Mouse (Mus musculus) lung, postnatal 0 days (tissue): ENCODE data around the gene Zfyve19. TPM values are rescaled to one million over a fixed set of nuclear protein-coding genes. Genes with fewer than 3 reads are reported as not detected.

Experiments used
- ATAC-seq: fragments of 200-750 bp; cut with Nextera tagmentation; 2 replicates; pipeline ENCODE4 v1.8.0; 2017; ENCODE audit warnings: moderate library complexity
- DNase-seq: peaks from one replicate; pipeline ENCODE4 v3.0.0-alpha.2; 2016; ENCODE audit warnings: low spot score
- H3K27ac ChIP-seq: fragments of 300-500 bp; sonication (generic); 2 replicates; pipeline ENCODE4 v1.5.1; 2014; ENCODE audit warnings: antibody characterized with exemption, mild to moderate bottlenecking, low read length, mixed read lengths
- H3K27me3 ChIP-seq: fragments of 300-500 bp; sonication (generic); replicated peaks from 2 replicates; pipeline ENCODE4 v1.6.1; 2014; ENCODE audit warnings: low read length, mixed read lengths; ENCODE audit not compliant: insufficient read depth
- H3K36me3 ChIP-seq: fragments of 300-500 bp; sonication (generic); 2 replicates; pipeline ENCODE4 v1.6.1; 2014; ENCODE audit warnings: low read length, mixed read lengths; ENCODE audit not compliant: insufficient read depth
- H3K4me1 ChIP-seq: fragments of 300-500 bp; sonication (generic); 2 replicates; pipeline ENCODE4 v1.6.1; 2014; ENCODE audit warnings: antibody characterized with exemption, low read depth, low read length, mixed read lengths; ENCODE audit not compliant: insufficient read depth
- H3K4me2 ChIP-seq: fragments of 300-500 bp; sonication (generic); replicated peaks from 2 replicates; pipeline ENCODE4 v1.6.1; 2014; ENCODE audit warnings: low read depth, mild to moderate bottlenecking, low read length, moderate library complexity, mixed read lengths
- H3K4me3 ChIP-seq: fragments of 300-500 bp; sonication (generic); 2 replicates; pipeline ENCODE4 v1.5.1; 2014; ENCODE audit warnings: low read depth, low read length
- H3K9ac ChIP-seq: fragments of 300-500 bp; sonication (generic); replicated peaks from 2 replicates; pipeline ENCODE4 v1.6.1; 2014; ENCODE audit warnings: low read depth, mild to moderate bottlenecking
- H3K9me3 ChIP-seq: fragments of 300-500 bp; sonication (generic); 2 replicates; pipeline ENCODE4 v1.6.1; 2016; ENCODE audit warnings: low read length, mixed read lengths
- CTCF ChIP-seq: IDR thresholded peaks from 2 replicates; pipeline ENCODE4 v1.5.1; 2016; ENCODE audit warnings: antibody characterized with exemption, mild to moderate bottlenecking
- EP300 ChIP-seq: IDR thresholded peaks from 2 replicates; pipeline ENCODE4 v1.6.1; 2016; ENCODE audit warnings: antibody characterized with exemption, mild to moderate bottlenecking, control low read depth
- WGBS: fragments of 180-500 bp; shearing (Covaris S2); extraction: QIAGEN DNeasy Blood & Tissue Kit; methylation state at CpG from one replicate; pipeline ENCODE4 v1.1.7; 2014; 5-methylcytosine and 5-hydroxymethylcytosine counted together
- polyA plus RNA-seq: library from polyadenylated mRNA; unstranded; fragments of >200 nt; fragmentation: Nextera tagmentation; extraction: Ambion mirVana; gene quantifications from 2 replicates; pipeline ENCODE4 v1.2.1, GENCODE M21; 2015

The Zfyve19 gene
- polyA plus RNA-seq, 1 experiment from 2014 or later, result 32.0 TPM

- H3K36me3 ChIP-seq, result peaks cover 13% of the 10 kb centered on the region; the same call in 1 of the 2 replicates
- H3K27ac ChIP-seq, result no peak overlapping the region
- H3K9me3 ChIP-seq, result no peaks in the 10 kb centered on the region
- ATAC-seq, result no peak
- H3K4me3 ChIP-seq, result no peak overlapping the region
- no peak overlapping the region for H3K9ac ChIP-seq
- no peaks in the 10 kb centered on the region for H3K27me3 ChIP-seq
- DNase-seq, result no peak
- H3K4me2 ChIP-seq, result no peak overlapping the region
- no peak for TF ChIP-seq CTCF
- TF ChIP-seq EP300, result no peak
- H3K4me1 ChIP-seq, result no peaks in the 10 kb centered on the region
- 85% methylated on average over 7 of the region's 7 CpGs for WGBS
These were observed 25.5 kb upstream of the Zfyve19 start for GRCm38 (mm10) chr2:119182914-119183313.

- H3K27ac ChIP-seq, result no peak overlapping the region
- H3K4me3 ChIP-seq, result peak overlapping the region; percentile 22; the same call in 1 of the 2 replicates
- WGBS, result 5% methylated on average over 15 of the region's 15 CpGs
- DNase-seq, result peak; percentile 83
- TF ChIP-seq EP300, result no peak
- TF ChIP-seq CTCF, result peak; percentile 92
- H3K4me1 ChIP-seq, result no peaks in the 10 kb centered on the region
- peak overlapping the region; percentile 62 for H3K4me2 ChIP-seq
- no peak overlapping the region for H3K9ac ChIP-seq
- H3K9me3 ChIP-seq, result no peaks in the 10 kb centered on the region
- peak; percentile 89 for ATAC-seq
- no peaks in the 10 kb centered on the region for H3K27me3 ChIP-seq
- peaks cover 5% of the 10 kb centered on the region; the same call in 1 of the 2 replicates for H3K36me3 ChIP-seq
These were observed 19.2 kb upstream of the Zfyve19 start for GRCm38 (mm10) chr2:119189029-119189710.

DNA sequence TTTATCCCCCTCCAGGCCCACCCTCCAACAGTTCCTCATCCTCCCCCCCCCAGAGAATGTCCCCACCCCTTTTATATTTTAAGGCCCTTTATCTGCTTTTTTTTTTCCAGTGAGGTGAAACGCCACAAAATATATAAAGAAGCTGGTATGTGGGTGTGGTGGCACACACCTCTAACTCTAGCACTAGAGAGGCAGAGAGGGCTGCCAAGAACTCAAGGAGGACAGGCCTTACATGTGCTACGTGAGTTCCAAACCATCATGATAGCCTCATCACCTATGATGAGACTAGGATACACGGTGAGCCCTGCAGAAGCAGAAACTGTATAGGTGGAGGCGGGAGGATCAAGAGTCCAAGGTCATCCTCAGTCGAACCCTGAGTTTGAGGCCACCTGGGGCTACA lies 17.4 kb upstream of the Zfyve19 start:
- Histone ChIP-seq H3K9ac (no peak overlapping the region), H3K36me3 (no peaks in the 10 kb centered on the region), H3K27ac (peak overlapping the region; percentile 62), H3K27me3 (no peaks in the 10 kb centered on the region), H3K4me1 (no peaks in the 10 kb centered on the region), H3K4me3 (no peak overlapping the region), H3K4me2 (no peak overlapping the region), H3K9me3 (no peaks in the 10 kb centered on the region)
- WGBS, result 61% methylated on average over 5 of the region's 5 CpGs
- peak; percentile 73 for DNase-seq
- ATAC-seq, result peak; percentile 61
- no peak for TF ChIP-seq EP300
- no peak for TF ChIP-seq CTCF

DNA sequence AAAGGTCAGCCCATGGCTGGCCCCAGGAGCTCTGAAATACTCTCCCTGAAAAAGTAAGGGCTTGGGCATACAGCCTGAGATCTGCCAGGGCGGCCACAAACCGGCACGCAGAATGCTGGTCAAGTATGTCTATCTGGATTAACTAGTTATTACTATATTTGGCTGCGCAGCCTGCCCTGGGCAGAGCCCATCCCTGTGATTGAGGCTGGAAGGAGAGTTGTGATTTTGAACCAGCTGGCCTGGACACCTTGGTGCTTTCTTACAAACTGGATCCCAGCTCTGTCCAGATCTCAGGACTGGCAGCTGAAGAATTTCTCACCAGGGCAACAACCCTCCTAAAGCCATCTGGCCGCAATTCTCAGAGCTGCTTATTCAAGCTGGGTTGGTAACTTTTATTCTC lies 14.3 kb upstream of the Zfyve19 start:
- no peak overlapping the region for H3K4me2 ChIP-seq
- DNase-seq, result no peak
- no peak for TF ChIP-seq CTCF
- TF ChIP-seq EP300, result no peak
- H3K4me3 ChIP-seq, result no peak overlapping the region
- H3K36me3 ChIP-seq, result no peaks in the 10 kb centered on the region
- 72% methylated on average over 5 of the region's 5 CpGs for WGBS
- H3K27me3 ChIP-seq, result no peaks in the 10 kb centered on the region
- peak overlapping the region; percentile 52 for H3K27ac ChIP-seq
- no peaks in the 10 kb centered on the region for H3K9me3 ChIP-seq
- ATAC-seq, result no peak
- no peak overlapping the region for H3K9ac ChIP-seq
- peaks cover 6% of the 10 kb centered on the region; the same call in 1 of the 2 replicates for H3K4me1 ChIP-seq

DNA sequence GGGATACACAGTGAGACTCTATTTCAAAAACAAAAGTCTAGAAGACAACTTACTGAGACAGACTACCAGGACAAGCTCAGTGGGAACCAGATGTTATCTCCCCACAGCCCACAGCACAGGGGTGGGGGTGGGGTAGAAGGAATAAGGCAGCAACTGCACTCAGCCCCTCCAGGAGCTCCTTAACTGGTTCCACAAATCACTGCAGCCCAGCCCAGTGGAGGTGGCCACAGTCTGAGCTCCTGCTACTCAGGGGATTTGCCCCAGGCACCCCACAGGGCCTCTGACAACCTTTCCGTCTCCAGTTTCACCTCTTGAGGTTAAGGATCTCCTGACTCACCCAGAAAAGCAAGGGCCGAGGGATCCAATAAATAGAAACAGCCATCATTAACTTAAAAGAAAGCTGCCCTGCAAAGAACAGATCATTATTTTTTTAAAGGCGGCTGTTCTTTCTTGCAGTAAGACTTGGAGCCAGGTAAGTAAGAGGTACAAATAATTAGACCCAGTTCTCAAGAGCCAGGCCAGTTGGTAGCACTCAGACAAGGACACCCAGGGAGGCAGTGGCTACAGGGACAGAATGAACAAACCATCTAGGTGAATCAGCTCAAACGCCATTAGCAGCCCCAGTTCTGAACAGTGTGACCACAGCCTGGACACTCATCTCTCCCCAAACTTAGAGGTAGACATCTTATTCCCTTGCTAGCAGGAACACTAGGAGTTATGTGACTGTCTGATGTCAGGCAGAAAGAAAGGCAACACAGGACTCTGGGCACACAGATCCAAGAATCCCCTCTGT lies 11.9 kb upstream of the Zfyve19 start:
- DNase-seq, result peak; percentile 25
- WGBS, result 38% methylated on average over 4 of the region's 4 CpGs
- H3K27me3 ChIP-seq, result no peaks in the 10 kb centered on the region
- H3K9ac ChIP-seq, result no peak overlapping the region
- ATAC-seq, result peak; percentile 35
- TF ChIP-seq EP300, result no peak
- no peak for TF ChIP-seq CTCF
- H3K9me3 ChIP-seq, result no peaks in the 10 kb centered on the region
- peaks cover 6% of the 10 kb centered on the region; the same call in 1 of the 2 replicates for H3K4me1 ChIP-seq
- H3K27ac ChIP-seq, result no peak overlapping the region; the same call in 1 of the 2 replicates
- H3K4me2 ChIP-seq, result no peak overlapping the region
- no peaks in the 10 kb centered on the region for H3K36me3 ChIP-seq
- H3K4me3 ChIP-seq, result no peak overlapping the region

GRCm38 (mm10) chr2:119197493-119197892 lies 10.9 kb upstream of the Zfyve19 start:
- Histone ChIP-seq H3K9ac (no peak overlapping the region), H3K9me3 (no peaks in the 10 kb centered on the region), H3K27me3 (no peaks in the 10 kb centered on the region), H3K4me3 (no peak overlapping the region), H3K27ac (no peak overlapping the region), H3K4me1 (peaks cover 9% of the 10 kb centered on the region; the same call in 1 of the 2 replicates), H3K4me2 (no peak overlapping the region), H3K36me3 (no peaks in the 10 kb centered on the region)
- 62% methylated on average over 1 of the region's 1 CpGs for WGBS
- DNase-seq (no peak), ATAC-seq (no peak)
- TF ChIP-seq EP300 (no peak), CTCF (no peak)
